ENCODE assay signal across 28 mouse cellular contexts in the genomic region with DNA sequence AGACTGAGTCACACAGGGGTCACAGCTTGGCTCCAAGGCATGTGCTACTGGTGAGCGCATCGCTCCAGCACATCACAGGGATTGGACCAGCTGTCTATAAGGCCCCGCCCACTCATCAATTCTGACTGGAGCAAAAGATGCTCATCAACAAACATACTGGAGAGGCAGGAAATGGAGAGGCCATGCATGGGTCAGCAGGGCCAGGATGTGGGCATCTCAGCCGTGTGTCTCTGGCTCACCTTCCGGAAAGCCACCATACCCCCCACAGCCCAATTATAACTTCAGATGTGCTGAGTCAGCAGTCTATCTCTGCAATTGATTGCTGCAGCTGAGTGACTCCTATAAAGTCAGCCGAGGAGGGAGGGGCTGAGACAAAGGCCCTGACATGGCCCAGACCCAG. TPM values are rescaled to one million over a fixed set of nuclear protein-coding genes. Genes with fewer than 3 reads are reported as not detected.
DNase-seq lines count a peak whose midpoint lies in the region; ATAC-seq lines count a peak whose summit lies in the region.
"Had no signal": no experiment of that assay in that cellular context is flagged by ENCODE, and none has a peak within 500 bp of the region (broad histone marks: within the 10 kb centered on the region; RNA-seq: fewer than 3 reads in every experiment).

No protein-coding gene starts in this region.

- no peaks in the 10 kb centered on the region for H3K4me1 ChIP-seq in neural tube, embryonic 11.5 days (ENCODE audit: control insufficient read depth, insufficient read depth, low read length)
- H3K4me1 ChIP-seq in midbrain, embryonic 11.5 days (ENCODE audit: control insufficient read depth, insufficient read depth, low read length), result peaks cover 7% of the 10 kb centered on the region; the same call in 1 of the 2 replicates
- H3K4me1 ChIP-seq: hindbrain, embryonic 15.5 days had no signal

- H3K27me3 ChIP-seq in neural tube, embryonic 11.5 days (ENCODE audit: control insufficient read depth, insufficient read depth, low read length), result no peaks in the 10 kb centered on the region
- no peaks in the 10 kb centered on the region for H3K27me3 ChIP-seq in midbrain, embryonic 11.5 days (ENCODE audit: control insufficient read depth, insufficient read depth, low read length)
- H3K27me3 ChIP-seq: hindbrain, embryonic 15.5 days; lung, embryonic 15.5 days; midbrain, embryonic 13.5 days; neural tube, embryonic 15.5 days had no signal

- H3K4me3 ChIP-seq in neural tube, embryonic 11.5 days (ENCODE audit: low read depth, low read length), result no peak overlapping the region
- H3K4me3 ChIP-seq in midbrain, embryonic 11.5 days (ENCODE audit: low read depth, low read length), result no peak overlapping the region
- H3K4me3 ChIP-seq: hindbrain, embryonic 15.5 days; layer of hippocampus, adult 2 months; lung, embryonic 15.5 days; midbrain, embryonic 13.5 days; neural tube, embryonic 15.5 days had no signal

- H3K27ac ChIP-seq in neural tube, embryonic 11.5 days (ENCODE audit: low read depth, low read length), result no peak overlapping the region
- H3K27ac ChIP-seq in midbrain, embryonic 11.5 days (ENCODE audit: low read depth, low read length), result no peak overlapping the region
- H3K27ac ChIP-seq: hindbrain, embryonic 15.5 days; layer of hippocampus, adult 2 months; liver, embryonic 14.5 days; lung, embryonic 15.5 days; midbrain, embryonic 13.5 days; neural tube, embryonic 15.5 days; stomach, postnatal 0 days had no signal

- no peaks in the 10 kb centered on the region for H3K9me3 ChIP-seq in neural tube, embryonic 11.5 days (ENCODE audit: control insufficient read depth, low read length)
- no peaks in the 10 kb centered on the region for H3K9me3 ChIP-seq in midbrain, embryonic 11.5 days (ENCODE audit: control insufficient read depth, low read length)
- H3K9me3 ChIP-seq: hindbrain, embryonic 15.5 days; lung, embryonic 15.5 days; midbrain, embryonic 13.5 days; neural tube, embryonic 15.5 days had no signal

- H3K4me2 ChIP-seq in neural tube, embryonic 11.5 days (ENCODE audit: low read depth), result no peak overlapping the region
- H3K4me2 ChIP-seq in midbrain, embryonic 11.5 days, result no peak overlapping the region
- H3K4me2 ChIP-seq: heart, embryonic 11.5 days; hindbrain, embryonic 15.5 days; lung, embryonic 15.5 days; midbrain, embryonic 13.5 days; neural tube, embryonic 15.5 days had no signal

- no peak for ATAC-seq in neural tube, embryonic 11.5 days (ENCODE audit: insufficient read depth, low FRiP score, low TSS enrichment)
- peak; percentile 55 for ATAC-seq in activated CD4-positive, CD25-positive, alpha-beta regulatory T cell, adult 4 months
- no peak for ATAC-seq in midbrain, embryonic 11.5 days (ENCODE audit: low FRiP score)
- ATAC-seq: forebrain, embryonic 16.5 days; midbrain, embryonic 13.5 days had no signal

- H3K36me3 ChIP-seq in neural tube, embryonic 11.5 days (ENCODE audit: control insufficient read depth, insufficient read depth, low read length), result peaks cover 2% of the 10 kb centered on the region; the same call in 1 of the 2 replicates
- no peaks in the 10 kb centered on the region for H3K36me3 ChIP-seq in midbrain, embryonic 11.5 days (ENCODE audit: control insufficient read depth, insufficient read depth, low read length)
- H3K36me3 ChIP-seq: hindbrain, embryonic 15.5 days; lung, embryonic 15.5 days had no signal

- 69% methylated on average over 6 of the region's 6 CpGs for WGBS in neural tube, embryonic 11.5 days
- WGBS in midbrain, embryonic 11.5 days, result 83% methylated on average over 6 of the region's 6 CpGs

- DNase-seq in adrenal gland, adult 2 months, result peak; percentile 56
- DNase-seq in adrenal gland, postnatal 4 days (ENCODE audit: low spot score in 2 of 2), result no peak
- DNase-seq in neural tube, embryonic 11.5 days (ENCODE audit: low spot score), result peak; percentile 45
- DNase-seq in neural tube, embryonic 10.5 days (ENCODE audit: extremely low spot score, low spot score), result no peak
- DNase-seq in midbrain, embryonic 11.5 days (ENCODE audit: low spot score, missing footprints), result no peak
- no peak for DNase-seq in cerebellum, postnatal 10 days
- no peak for DNase-seq in urinary bladder, postnatal 25 days (ENCODE audit: low spot score)
- DNase-seq: cerebellum, adult 8-10 months; heart, postnatal 10 days; kidney, adult 2 months; kidney, postnatal 10 days; layer of hippocampus, postnatal 36 days had no signal

- no peak overlapping the region for H3K9ac ChIP-seq in neural tube, embryonic 11.5 days (ENCODE audit: low read length)
- no peak overlapping the region for H3K9ac ChIP-seq in midbrain, embryonic 11.5 days (ENCODE audit: low read length)
- H3K9ac ChIP-seq: hindbrain, embryonic 15.5 days; liver, embryonic 14.5 days; lung, embryonic 15.5 days; midbrain, embryonic 13.5 days; neural tube, embryonic 15.5 days had no signal

RNA-seq across cellular contexts. Expression of a gene that starts 10.3 kb away (rescaled TPM):
- 10 to 100 TPM; 35.1 to 40.0 TPM for total RNA-seq in adrenal gland, adult 2 months (2021)
- 61.4 and 73.9 TPM in 2 replicates for polyA plus RNA-seq in adrenal gland, adult 2 months (2012; rRNA removed)
- total RNA-seq in adrenal gland, postnatal 4 days (2021), result 10 to 100 TPM; 25.5 to 30.5 TPM
- polyA plus RNA-seq in neural tube, embryonic 11.5 days (2014; fragmentation: Nextera tagmentation; extraction: Ambion mirVana), result 17.5 and 20.0 TPM in 2 replicates
- polyA plus RNA-seq in activated CD4-positive, CD25-positive, alpha-beta regulatory T cell, adult 4 months (2017; shearing (Covaris generic)), result 1 to 10 TPM; 2.2 to 2.4 TPM
- polyA plus RNA-seq in midbrain, embryonic 11.5 days (2014; fragmentation: Nextera tagmentation; extraction: Ambion mirVana), result 11.0 and 16.3 TPM in 2 replicates

RNA-seq across cellular contexts. Expression of a gene that starts 21.8 kb away (rescaled TPM):
- 100 to 1,000 TPM; 169 to 183 TPM for total RNA-seq in adrenal gland, adult 2 months (2021)
- 92.0 and 145 TPM in 2 replicates for polyA plus RNA-seq in adrenal gland, adult 2 months (2012; rRNA removed)
- 100 to 1,000 TPM; 131 to 133 TPM for total RNA-seq in adrenal gland, postnatal 4 days (2021)
- polyA plus RNA-seq in neural tube, embryonic 11.5 days (2014; fragmentation: Nextera tagmentation; extraction: Ambion mirVana), result 304 and 313 TPM in 2 replicates
- polyA plus RNA-seq in activated CD4-positive, CD25-positive, alpha-beta regulatory T cell, adult 4 months (2017; shearing (Covaris generic)), result 100 to 1,000 TPM; 456 to 496 TPM
- 282 and 283 TPM in 2 replicates for polyA plus RNA-seq in midbrain, embryonic 11.5 days (2014; fragmentation: Nextera tagmentation; extraction: Ambion mirVana)

RNA-seq across cellular contexts. Expression of a gene that starts 24.2 kb away (rescaled TPM):
- not detected for total RNA-seq in adrenal gland, adult 2 months (2021)
- not detected in 2 replicates for polyA plus RNA-seq in adrenal gland, adult 2 months (2012; rRNA removed)
- total RNA-seq in adrenal gland, postnatal 4 days (2021), result not detected
- polyA plus RNA-seq in neural tube, embryonic 11.5 days (2014; fragmentation: Nextera tagmentation; extraction: Ambion mirVana), result not detected in 2 replicates
- not detected for polyA plus RNA-seq in activated CD4-positive, CD25-positive, alpha-beta regulatory T cell, adult 4 months (2017; shearing (Covaris generic))
- not detected in 2 replicates for polyA plus RNA-seq in midbrain, embryonic 11.5 days (2014; fragmentation: Nextera tagmentation; extraction: Ambion mirVana)
- total RNA-seq: adrenal gland, postnatal 36 days; common myeloid progenitor, adult 5-6 weeks; heart, postnatal 10 days; layer of hippocampus, adult 2 months; layer of hippocampus, postnatal 36 days; left cerebral cortex, postnatal 25 days had no signal
- polyA plus RNA-seq: embryonic facial prominence, embryonic 14.5 days; forebrain, embryonic 16.5 days; hindbrain, embryonic 15.5 days; kidney, adult 2 months; limb, embryonic 14.5 days; liver, embryonic 14.5 days; lung, embryonic 15.5 days; midbrain, embryonic 13.5 days; neural tube, embryonic 15.5 days; stomach, postnatal 0 days; thymus, postnatal 0 days had no signal

Comparison
In these comparisons a context has a peak if more than half of its experiments do, and no peak if none do; other contexts are left out.
1. DNase-seq: peak in adrenal gland, adult 2 months (single experiment) and neural tube, embryonic 11.5 days (single experiment); none in adrenal gland, postnatal 4 days (0 of 2), neural tube, embryonic 10.5 days (single experiment), midbrain, embryonic 11.5 days (single experiment), cerebellum, postnatal 10 days (0 of 2) and urinary bladder, postnatal 25 days (single experiment).